Mouse (Mus musculus) olfactory bulb, adult 2 months (tissue): ENCODE results near the gene Hoxb2. TPM values are rescaled to one million over a fixed set of nuclear protein-coding genes. Genes with fewer than 3 reads are reported as not detected.

Experiments used
- H3K27ac ChIP-seq: fragments of 200-500 bp; 2 replicates; pipeline ENCODE4 v1.5.1; 2012; ENCODE audit warnings: low read depth, low read length; ENCODE audit not compliant: insufficient read depth
- H3K4me1 ChIP-seq: fragments of 200-500 bp; 2 replicates; pipeline ENCODE4 v1.6.1; 2012; ENCODE audit warnings: low read length; ENCODE audit not compliant: control insufficient read depth, insufficient read depth
- H3K4me3 ChIP-seq: fragments of 200-500 bp; 2 replicates; pipeline ENCODE4 v1.5.1; 2012; ENCODE audit warnings: mild to moderate bottlenecking, low read depth, low read length, moderate library complexity; ENCODE audit not compliant: insufficient read depth
- CTCF ChIP-seq: fragments of 200-500 bp; IDR thresholded peaks from 2 replicates; pipeline ENCODE4 v1.5.1; 2012; ENCODE audit warnings: low read depth, mild to moderate bottlenecking, low read length, moderate library complexity; ENCODE audit not compliant: insufficient read depth
- POLR2A ChIP-seq: fragments of 200-500 bp; IDR thresholded peaks from 2 replicates; pipeline ENCODE4 v1.6.1; 2012; ENCODE audit warnings: mild to moderate bottlenecking, low read depth, low read length, moderate library complexity; ENCODE audit not compliant: insufficient read depth
- WGBS: fragments of 180-500 bp; shearing (Covaris S2); methylation state at CpG from one replicate; pipeline ENCODE4 v1.1.7; 2018; 5-methylcytosine and 5-hydroxymethylcytosine counted together
- polyA plus RNA-seq: library from polyadenylated mRNA; stranded (reverse); fragments of >200 nt; gene quantifications from 2 replicates; pipeline ENCODE4 v1.2.4, GENCODE M21; 2012; ENCODE audit warnings: low replicate concordance; ENCODE audit not compliant: missing spikeins, insufficient read depth, insufficient read length

The Hoxb2 gene
- polyA plus RNA-seq, 1 experiment = not detected

GRCm38 (mm10) chr11:96397806-96398335 is 47.5 kb downstream of the Hoxb2 start:
- TF ChIP-seq CTCF = no peak
- TF ChIP-seq POLR2A = no peak
- 55% methylated on average over 7 of the region's 7 CpGs for WGBS
- Histone ChIP-seq H3K4me3 (no peak overlapping the region), H3K27ac (no peak overlapping the region), H3K4me1 (no peaks in the 10 kb centered on the region; the same call in 1 of the 2 replicates)

- TF ChIP-seq CTCF = no peak
- H3K4me1 ChIP-seq = no peaks in the 10 kb centered on the region; the same call in 1 of the 2 replicates
Measured at GRCm38 (mm10) chr11:96399923-96400322, 49.6 kb downstream of the Hoxb2 start.

More at GRCm38 (mm10) chr11:96399923-96400322, 49.6 kb downstream of the Hoxb2 start:
- WGBS = 65% methylated on average over 8 of the region's 8 CpGs
- H3K4me3 ChIP-seq = no peak overlapping the region
- no peak overlapping the region for H3K27ac ChIP-seq

Other genes with a start within 250 kb of the Hoxb2 start
- not detected in 2 replicates for gene Calcoco2, start 238.6 kb upstream of the Hoxb2 start, polyA plus RNA-seq
- not detected in 2 replicates for gene Ttll6, start 216.7 kb upstream of the Hoxb2 start, polyA plus RNA-seq
- gene Hoxb13, start 156.2 kb upstream of the Hoxb2 start, polyA plus RNA-seq = not detected in 2 replicates
- gene Hoxb9, start 79.1 kb upstream of the Hoxb2 start, polyA plus RNA-seq = 1,425 TPM in 1 of 2 replicates, not detected in the other
- gene Hoxb8, start 68.6 kb upstream of the Hoxb2 start, polyA plus RNA-seq = not detected in 2 replicates
- not detected in 2 replicates for gene Hoxb7, start 63.9 kb upstream of the Hoxb2 start, polyA plus RNA-seq
- not detected in 2 replicates for gene Hoxb6, start 58.0 kb upstream of the Hoxb2 start, polyA plus RNA-seq
- gene Hoxb5, start 47.2 kb upstream of the Hoxb2 start, polyA plus RNA-seq = not detected in 2 replicates
- not detected in 2 replicates for gene Hoxb4, start 32.3 kb upstream of the Hoxb2 start, polyA plus RNA-seq
- not detected in 2 replicates for gene Hoxb3, start 27.2 kb upstream of the Hoxb2 start, polyA plus RNA-seq
- not detected in 2 replicates for gene Hoxb1, start 15.2 kb downstream of the Hoxb2 start, polyA plus RNA-seq
- not detected in 2 replicates for gene Skap1, start 114.1 kb downstream of the Hoxb2 start, polyA plus RNA-seq